Mouse (Mus musculus) adrenal gland, postnatal 14 days (tissue): ENCODE data around the gene Dpep3. TPM values are rescaled to one million over a fixed set of nuclear protein-coding genes. Genes with fewer than 3 reads are reported as not detected.
A peak's percentile ranks its signal among the peaks of the same experiment; 100 is the strongest.

ENCODE experiments used
- DNase-seq: peaks from one replicate; pipeline ENCODE4 v3.0.0; 2021; ENCODE audit warnings: mixed read lengths
- total RNA-seq: library from RNA; stranded (reverse); gene quantifications from 2 replicates; pipeline ENCODE4 v1.2.3, GENCODE M21; 2021

The Dpep3 gene
- total RNA-seq, 1 experiment from 2014 or later, result not detected

DNA sequence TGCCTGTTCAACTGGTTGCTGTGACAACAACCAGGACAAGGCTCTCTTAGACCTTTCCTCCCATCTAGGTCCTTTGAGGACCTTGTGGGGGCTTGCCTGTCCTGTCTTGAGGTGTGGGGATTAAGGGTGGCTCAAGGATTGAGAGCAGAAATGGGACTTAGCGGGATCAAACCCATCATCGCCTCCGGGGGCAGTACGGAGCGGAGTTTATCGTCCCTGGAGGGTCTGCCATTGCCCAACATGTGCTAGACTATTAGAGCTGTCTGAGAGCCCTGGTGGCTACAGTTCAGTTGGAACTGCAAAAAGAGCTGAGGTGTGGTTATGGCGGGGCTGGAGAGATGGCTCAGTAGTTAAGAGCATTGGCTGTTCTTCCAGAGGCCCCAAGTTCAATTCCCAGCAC lies 3.9 kb downstream of the Dpep3 start:
- DNase-seq, result no peak

GRCm38 (mm10) chr8:105971019-105971720 lies 8.1 kb downstream of the Dpep3 start:
- no peak for DNase-seq

GRCm38 (mm10) chr8:105969367-105969766 lies 9.9 kb downstream of the Dpep3 start:
- no peak for DNase-seq

- DNase-seq, result peak; percentile 40
These were observed 12.4 kb downstream of the Dpep3 start for GRCm38 (mm10) chr8:105966692-105967311.

- peak; percentile 92 for DNase-seq
These were observed 13.3 kb downstream of the Dpep3 start, which contains the start of gene Slc12a4 for GRCm38 (mm10) chr8:105965905-105966341. Gene Slc12a4 (minus strand): TSS chr8:105966097.

- peak; percentile 78 for DNase-seq
These were observed 13.8 kb downstream of the Dpep3 start for GRCm38 (mm10) chr8:105965266-105965904.

- no peak for DNase-seq
These were observed 14.5 kb downstream of the Dpep3 start for GRCm38 (mm10) chr8:105964506-105965265.

GRCm38 (mm10) chr8:105961536-105961935 lies 17.7 kb downstream of the Dpep3 start:
- DNase-seq, result no peak

DNA sequence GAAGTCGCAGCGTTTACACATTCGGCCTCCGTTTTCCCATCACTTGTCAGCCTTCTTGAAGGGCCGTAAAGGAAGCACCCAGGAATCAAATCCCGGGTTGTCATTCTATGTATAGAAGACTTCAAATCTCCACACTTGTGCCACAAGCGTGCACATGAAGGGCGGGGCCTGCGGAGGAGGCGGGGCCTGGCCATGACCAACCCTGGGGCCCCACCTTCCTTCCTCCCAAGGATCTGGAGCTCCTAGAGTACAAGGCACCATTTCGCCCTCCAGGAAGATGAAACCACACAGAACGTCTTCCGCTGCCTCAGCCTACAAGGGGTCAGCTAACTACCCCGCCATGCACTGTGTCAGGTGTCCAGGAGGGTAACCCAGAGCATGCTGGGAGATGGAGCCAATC lies 18.1 kb downstream of the Dpep3 start:
- DNase-seq, result no peak

DNA sequence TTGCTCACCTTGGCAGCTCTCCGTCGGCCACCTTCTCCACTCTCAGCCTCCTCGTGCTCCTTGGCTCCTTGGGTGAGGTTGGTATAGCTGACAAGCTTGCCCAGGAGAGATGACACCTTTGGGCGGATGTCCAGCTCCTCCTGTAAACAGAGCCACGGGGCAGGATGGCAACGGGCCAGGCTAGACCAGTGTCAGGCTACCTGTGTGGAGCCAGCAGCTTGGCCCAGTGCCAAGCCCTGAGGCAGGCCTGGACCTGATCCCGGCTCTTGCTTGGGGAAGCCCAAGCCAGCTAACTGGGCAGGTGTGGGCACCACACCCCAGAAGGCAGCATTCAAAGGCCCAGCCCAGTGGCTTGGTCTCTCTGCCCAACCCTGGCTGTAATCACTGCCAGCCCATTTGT lies 19.9 kb downstream of the Dpep3 start:
- DNase-seq, result peak; percentile 41

- peak; percentile 78 for DNase-seq
These were observed 21.4 kb downstream of the Dpep3 start for GRCm38 (mm10) chr8:105957813-105958212.

DNA sequence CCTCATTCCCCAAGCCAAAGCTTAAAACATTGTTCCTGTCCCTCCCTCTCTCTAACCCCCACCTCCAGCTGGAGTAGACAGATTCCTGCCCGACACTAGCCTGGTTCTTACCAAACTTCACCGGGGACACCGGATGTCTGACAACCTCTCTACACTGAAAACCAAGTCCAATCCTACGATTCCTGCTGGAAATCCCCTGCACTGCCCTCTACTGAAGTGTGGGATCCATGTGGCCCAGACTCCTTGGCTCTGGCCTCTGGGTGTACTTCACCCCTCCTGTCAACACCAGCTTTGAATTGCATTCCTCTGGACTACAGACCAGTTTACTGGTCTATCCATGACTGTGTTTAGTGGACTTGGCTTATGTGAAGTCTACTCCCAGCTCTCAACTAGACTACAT lies 22.7 kb downstream of the Dpep3 start:
- DNase-seq, result no peak

- peak; percentile 31 for DNase-seq
These were observed 28.1 kb downstream of the Dpep3 start for GRCm38 (mm10) chr8:105951057-105951659.

DNA sequence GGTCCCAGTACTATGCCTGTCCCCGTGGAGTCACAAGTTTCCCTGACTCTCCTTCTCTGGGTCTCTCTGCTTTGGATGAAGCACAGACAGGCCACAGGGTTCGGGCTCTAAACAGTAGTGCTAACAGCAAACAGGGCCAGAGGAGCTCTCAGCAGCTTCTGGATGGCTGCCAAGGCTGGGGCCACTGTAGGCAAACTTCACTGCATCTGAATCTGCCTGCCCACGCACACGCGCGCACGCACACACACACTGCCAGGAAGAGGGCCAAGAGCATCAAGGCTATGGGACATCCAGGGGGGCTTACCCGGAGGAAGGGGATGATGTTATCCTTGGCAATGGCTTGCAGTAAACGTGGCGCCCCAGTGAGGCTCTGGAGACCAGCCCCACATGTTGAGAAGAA lies 29.9 kb downstream of the Dpep3 start:
- DNase-seq, result peak; percentile 76

- DNase-seq, result no peak
These were observed 35.9 kb downstream of the Dpep3 start, which contains the start of gene Lcat for GRCm38 (mm10) chr8:105943321-105943739. Gene Lcat (minus strand): TSS chr8:105943382.

- DNase-seq, result no peak
These were observed 36.7 kb downstream of the Dpep3 start for GRCm38 (mm10) chr8:105942542-105942941.

DNA sequence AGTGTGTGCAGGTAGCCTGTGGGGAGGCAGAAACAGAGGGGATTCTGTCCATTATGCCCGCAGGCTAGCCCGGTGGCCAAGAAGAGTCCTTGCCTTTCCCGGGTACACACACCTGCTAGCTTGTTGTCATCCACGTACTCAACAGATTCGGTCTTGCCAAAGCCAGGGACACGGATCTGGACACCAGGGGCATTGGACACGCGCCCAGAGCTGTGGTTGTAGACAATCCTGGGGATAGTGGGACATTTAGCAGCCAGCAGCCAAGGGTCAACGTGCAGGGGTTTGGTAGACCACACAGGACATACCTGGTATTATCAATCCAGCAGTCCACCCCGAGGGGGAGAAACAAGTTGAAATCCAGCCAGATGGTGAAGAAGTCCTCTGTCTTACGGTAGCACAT lies 37.2 kb downstream of the Dpep3 start:
- DNase-seq, result no peak

GRCm38 (mm10) chr8:105938306-105938669 lies 40.9 kb downstream of the Dpep3 start, which contains the start of gene Psmb10:
Gene Psmb10 (minus strand): TSS chr8:105938444.
- DNase-seq, result peak; percentile 72

- peak; percentile 74 for DNase-seq
These were observed 41.5 kb downstream of the Dpep3 start for GRCm38 (mm10) chr8:105937496-105938305.

- peak; percentile 94 for DNase-seq
These were observed 42.3 kb downstream of the Dpep3 start for GRCm38 (mm10) chr8:105936866-105937475.
